Mouse (Mus musculus): ENCODE results near the gene Med12l. TPM values are rescaled to one million over a fixed set of nuclear protein-coding genes. Genes with fewer than 3 reads are reported as not detected.

Med12l gene
- total RNA-seq, 2 experiments from 2014 or later = 46.5 to 52.0 TPM

DNA sequence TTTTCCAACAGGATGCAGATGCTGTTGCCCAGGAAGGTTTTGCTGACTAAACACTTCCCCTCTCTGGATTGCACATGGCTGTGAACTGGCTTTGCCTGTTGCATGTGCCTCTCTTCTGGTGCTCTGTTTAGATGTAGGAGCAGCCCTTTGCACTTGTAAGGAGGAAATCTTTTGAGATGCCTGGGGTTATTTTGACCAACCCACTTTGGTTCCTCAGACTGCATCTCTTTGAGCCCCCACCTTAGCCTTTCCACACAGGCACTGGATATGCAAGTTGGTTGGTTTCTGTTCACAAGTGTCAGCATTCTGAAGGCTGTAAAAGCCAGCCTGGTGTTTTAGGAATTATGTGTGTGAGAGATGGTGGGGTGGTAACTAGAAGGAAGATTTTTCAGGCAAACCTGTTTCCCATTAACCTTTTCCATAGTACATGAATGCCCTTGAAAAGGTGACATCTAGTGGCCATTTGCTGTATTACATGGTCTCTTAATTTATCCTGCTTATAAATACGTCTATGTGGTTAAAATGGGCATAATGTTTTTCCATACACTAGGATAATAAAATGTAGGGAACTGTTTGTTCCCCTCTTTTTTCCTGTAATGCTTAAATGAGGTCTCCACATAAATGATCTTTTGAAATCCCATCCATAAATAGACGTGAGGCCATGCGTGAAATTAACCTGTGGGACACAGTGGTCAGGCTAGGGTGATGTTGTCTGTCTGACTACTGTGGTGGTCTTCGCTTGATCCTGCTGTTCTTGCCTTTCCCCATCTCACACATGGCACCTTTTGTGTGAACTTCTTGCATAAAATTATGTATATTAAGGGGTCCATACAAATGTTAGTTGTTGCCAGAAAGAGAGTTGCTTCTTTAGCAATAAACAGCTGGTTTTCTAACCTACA lies 203.3 kb downstream of the Med12l start:
- Histone ChIP-seq H3K27ac (no peak overlapping the region), H3K4me3 (no peak overlapping the region)
- TF ChIP-seq CTCF (IDR thresholded peaks at IDR 0.05) = peak; percentile 97
- no peak for DNase-seq (ENCODE audit: extremely low spot score in 1 of 2, low spot score in 2 of 2)
- intact Hi-C loops (cut with DNase I) = loop anchor here (1.0 kb wide), 2 partner anchors 34 to 89 kb away; no protein-coding TSS in a partner anchor

DNA sequence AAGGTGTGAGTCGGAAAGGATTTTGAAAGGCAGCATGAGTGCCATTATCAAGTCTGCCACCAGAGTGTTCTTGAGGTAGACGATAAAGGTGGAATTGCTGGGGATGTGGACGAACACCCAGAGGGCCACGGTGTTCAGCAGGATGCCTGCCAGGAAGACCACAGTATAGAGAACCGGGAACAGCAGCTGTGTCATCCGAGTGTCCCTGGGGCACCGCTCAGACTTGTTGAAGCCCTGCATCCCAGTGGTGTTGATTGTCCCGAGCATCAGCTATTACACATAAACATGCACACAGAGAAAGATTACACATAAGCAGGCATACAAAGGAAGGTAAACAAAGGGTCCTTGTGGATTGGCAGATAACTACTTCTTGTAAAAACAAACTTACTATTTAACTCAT lies 204.5 kb downstream of the Med12l start:
- H3K27ac ChIP-seq = no peak overlapping the region
- intact Hi-C loops (cut with DNase I) = no loop called here
- no peak for DNase-seq (ENCODE audit: extremely low spot score in 1 of 2, low spot score in 2 of 2)
- no peak overlapping the region for H3K4me3 ChIP-seq
- no peak; the same call in 1 of the 2 replicates for TF ChIP-seq CTCF (IDR thresholded peaks at IDR 0.05)

DNA sequence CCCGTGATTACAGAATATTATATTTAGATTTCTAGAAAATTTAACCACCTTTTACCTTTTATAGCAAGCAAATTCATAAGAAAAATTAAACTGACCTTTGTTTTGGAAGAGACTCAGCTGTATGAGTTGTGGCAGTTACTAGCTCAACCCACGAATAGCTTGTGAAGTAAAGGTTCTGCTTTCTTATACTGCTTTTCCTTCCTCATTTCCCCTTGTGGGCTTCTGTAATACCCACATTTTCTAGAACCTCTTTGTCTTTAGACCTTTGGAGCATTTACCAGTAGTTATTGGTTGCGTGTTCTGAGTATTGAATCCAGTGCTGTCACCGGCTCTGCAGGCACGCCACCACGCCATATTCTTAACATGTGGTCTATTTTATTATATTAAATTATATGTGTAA lies 205.1 kb downstream of the Med12l start, which contains the start of gene P2ry13:
Gene P2ry13 (minus strand): TSS at position 156 of the 400 bp plus-strand sequence.
- H3K27ac ChIP-seq = peak within 1 kb of the TSS; percentile 29; the same call in 1 of the 2 replicates
- TF ChIP-seq CTCF (IDR thresholded peaks at IDR 0.05) = no peak
- no peak for DNase-seq (ENCODE audit: extremely low spot score in 1 of 2, low spot score in 2 of 2)
- no peak within 1 kb of the TSS for H3K4me3 ChIP-seq
- intact Hi-C loops (cut with DNase I) = no loop called here

DNA sequence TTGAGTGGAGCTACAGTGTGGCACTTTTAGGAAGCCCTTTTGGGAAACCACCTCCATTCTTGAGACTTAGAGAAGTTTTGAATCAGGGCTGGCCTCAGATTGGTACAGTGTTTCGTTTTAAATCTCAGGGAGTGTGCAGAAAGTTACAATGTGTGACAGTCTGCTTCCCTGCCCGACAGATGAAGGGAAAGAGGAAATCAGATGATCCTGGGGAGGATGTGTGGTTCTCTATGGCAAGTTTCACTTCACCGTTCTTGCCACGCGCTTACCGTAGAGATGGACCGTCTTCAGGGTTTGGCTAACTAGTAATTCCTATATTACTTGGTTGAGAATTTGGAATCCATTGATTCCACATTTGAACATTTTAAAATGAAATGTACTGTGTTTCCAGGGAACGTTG lies 206.2 kb downstream of the Med12l start:
- no peak for TF ChIP-seq CTCF (IDR thresholded peaks at IDR 0.05)
- H3K4me3 ChIP-seq = no peak overlapping the region
- H3K27ac ChIP-seq = no peak overlapping the region; the same call in 1 of the 2 replicates
- no peak for DNase-seq (ENCODE audit: extremely low spot score in 1 of 2, low spot score in 2 of 2)
- intact Hi-C loops (cut with DNase I) = no loop called here

DNA sequence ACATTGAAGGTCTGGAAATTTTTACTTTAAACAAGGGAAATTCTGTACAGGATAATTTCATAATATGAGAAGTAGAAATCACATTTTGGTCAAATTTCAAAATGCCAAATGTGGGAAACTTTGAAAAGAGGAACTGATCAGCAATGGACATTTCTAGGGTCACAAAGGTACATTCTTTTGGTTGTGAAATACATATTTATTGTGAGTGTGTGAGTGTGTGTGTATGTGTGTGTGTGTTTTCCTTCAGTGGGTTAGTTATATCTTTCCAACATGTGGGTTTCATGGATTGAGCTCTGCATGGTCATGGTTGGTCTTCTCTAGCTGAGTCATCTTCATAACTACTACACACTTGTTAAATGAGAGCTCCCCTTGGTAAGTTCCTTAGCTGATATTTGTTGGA lies 206.8 kb downstream of the Med12l start:
- no peak for TF ChIP-seq CTCF (IDR thresholded peaks at IDR 0.05)
- Histone ChIP-seq H3K27ac (no peak overlapping the region), H3K4me3 (no peak overlapping the region)
- no peak for DNase-seq (ENCODE audit: extremely low spot score in 1 of 2, low spot score in 2 of 2)
- intact Hi-C loops (cut with DNase I) = no loop called here

DNA sequence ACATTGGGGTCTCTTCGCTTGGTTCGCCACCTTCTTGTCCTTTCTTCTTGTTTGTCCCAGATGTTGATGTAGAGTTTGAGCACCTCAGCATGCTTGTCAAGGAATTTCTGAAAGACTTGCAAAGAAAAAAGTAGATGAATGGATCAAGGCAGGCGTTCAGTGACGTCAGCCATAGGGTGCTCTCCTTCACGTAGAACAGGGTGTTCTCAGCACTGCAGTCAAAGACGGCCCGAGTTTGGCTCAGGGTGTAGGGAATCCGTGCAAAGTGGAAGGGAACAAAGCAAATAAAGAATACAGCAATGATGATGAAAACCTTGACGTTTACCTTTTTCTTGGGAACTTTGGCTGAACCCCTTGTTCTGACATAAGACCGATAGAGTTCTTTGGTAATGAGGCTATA lies 211.6 kb downstream of the Med12l start:
- intact Hi-C loops (cut with DNase I) = no loop called here
- Histone ChIP-seq H3K4me3 (no peak overlapping the region), H3K27ac (no peak overlapping the region)
- no peak for TF ChIP-seq CTCF (IDR thresholded peaks at IDR 0.05)
- DNase-seq (ENCODE audit: extremely low spot score in 1 of 2, low spot score in 2 of 2) = no peak

DNA sequence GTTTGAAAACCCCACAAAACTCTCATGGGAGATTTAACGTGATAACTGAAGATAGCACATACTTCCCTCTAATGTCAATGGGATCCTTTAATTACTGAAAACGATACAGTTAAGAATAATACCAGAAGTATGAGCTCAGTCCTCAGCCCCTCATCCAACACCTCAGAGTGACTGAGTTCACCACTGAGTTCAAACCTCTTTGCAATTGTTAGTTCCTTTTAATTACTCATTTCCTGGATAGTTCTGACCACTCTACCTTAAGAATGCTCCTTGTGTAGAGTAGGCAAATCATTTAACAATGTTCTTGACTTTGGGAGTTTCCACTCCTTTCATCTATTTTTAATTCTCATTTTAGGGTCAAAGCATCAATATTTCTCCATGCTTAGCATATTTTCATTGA lies 213.7 kb downstream of the Med12l start:
- H3K4me3 ChIP-seq = no peak overlapping the region
- peak overlapping the region; percentile 18; the same call in 1 of the 2 replicates for H3K27ac ChIP-seq
- no peak for TF ChIP-seq CTCF (IDR thresholded peaks at IDR 0.05)
- intact Hi-C loops (cut with DNase I) = no loop called here
- DNase-seq (ENCODE audit: extremely low spot score in 1 of 2, low spot score in 2 of 2) = no peak

DNA sequence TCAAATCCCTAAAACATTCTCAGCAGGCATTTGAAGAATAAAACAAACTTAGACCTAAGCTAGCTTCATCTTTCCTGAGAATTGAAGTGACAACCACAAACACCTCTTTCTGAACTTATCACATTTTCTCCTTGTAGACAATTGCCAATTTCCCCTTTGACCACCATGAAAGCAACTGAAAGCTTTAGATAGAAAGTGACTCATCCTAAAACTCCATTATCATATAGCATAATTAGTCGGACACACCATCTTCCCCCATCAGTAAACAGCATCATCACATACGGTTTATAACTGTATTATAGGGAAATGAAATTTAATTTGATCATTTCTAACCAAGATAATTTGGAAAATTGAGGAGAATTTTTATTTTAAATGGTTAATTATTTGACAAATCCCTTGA lies 216.7 kb downstream of the Med12l start:
- intact Hi-C loops (cut with DNase I) = no loop called here
- H3K27ac ChIP-seq = no peak overlapping the region
- TF ChIP-seq CTCF (IDR thresholded peaks at IDR 0.05) = no peak

DNA sequence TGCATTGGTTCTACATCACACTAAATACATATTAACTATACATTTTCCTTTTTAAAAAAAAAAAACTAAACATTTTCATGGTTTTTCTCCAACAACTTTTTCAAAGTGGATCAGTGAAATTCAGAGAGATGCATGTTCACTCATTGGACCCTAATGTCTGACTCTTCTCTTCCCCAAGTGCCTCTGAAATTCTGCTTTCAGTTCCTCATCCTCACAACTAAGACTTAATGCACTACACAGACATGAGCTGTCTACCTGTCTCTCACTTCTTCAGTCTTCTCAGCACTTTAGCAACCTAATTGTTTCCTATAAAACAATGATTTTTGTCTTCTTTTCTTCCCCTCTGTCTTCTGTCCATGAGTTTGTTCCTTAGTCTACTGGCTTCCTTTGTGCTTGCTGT lies 219.8 kb downstream of the Med12l start:
- intact Hi-C loops (cut with DNase I) = no loop called here
- no peak for TF ChIP-seq CTCF (IDR thresholded peaks at IDR 0.05)
- Histone ChIP-seq H3K4me3 (no peak overlapping the region), H3K27ac (no peak overlapping the region)
- no peak for DNase-seq (ENCODE audit: extremely low spot score in 1 of 2, low spot score in 2 of 2)

More for the DNA sequence above, 216.7 kb downstream of the Med12l start:
- DNase-seq (ENCODE audit: extremely low spot score in 1 of 2, low spot score in 2 of 2) = no peak
- no peak overlapping the region for H3K4me3 ChIP-seq

DNA sequence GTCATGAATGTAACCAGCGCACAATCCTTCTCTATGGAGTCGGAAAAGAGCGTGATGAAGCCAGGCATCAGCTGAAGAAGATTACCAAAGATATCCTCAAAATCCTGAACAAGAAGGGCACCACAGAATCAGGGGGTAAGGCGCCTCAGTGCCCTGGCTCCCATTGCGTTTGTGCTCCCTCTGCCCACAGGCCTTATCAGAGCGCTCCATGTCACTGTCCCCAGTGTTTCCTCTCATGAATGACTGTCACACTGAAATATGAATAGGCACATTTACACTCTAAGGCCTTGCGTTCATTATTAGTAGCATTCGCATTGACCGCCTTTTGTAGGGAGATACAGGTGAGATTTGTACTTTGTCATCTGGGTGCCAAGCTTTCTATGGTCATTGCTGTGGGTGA lies 222.1 kb downstream of the Med12l start:
- no peak for DNase-seq (ENCODE audit: extremely low spot score in 1 of 2, low spot score in 2 of 2)
- H3K4me3 ChIP-seq = no peak overlapping the region
- intact Hi-C loops (cut with DNase I) = no loop called here
- H3K27ac ChIP-seq = no peak overlapping the region
- TF ChIP-seq CTCF (IDR thresholded peaks at IDR 0.05) = no peak

DNA sequence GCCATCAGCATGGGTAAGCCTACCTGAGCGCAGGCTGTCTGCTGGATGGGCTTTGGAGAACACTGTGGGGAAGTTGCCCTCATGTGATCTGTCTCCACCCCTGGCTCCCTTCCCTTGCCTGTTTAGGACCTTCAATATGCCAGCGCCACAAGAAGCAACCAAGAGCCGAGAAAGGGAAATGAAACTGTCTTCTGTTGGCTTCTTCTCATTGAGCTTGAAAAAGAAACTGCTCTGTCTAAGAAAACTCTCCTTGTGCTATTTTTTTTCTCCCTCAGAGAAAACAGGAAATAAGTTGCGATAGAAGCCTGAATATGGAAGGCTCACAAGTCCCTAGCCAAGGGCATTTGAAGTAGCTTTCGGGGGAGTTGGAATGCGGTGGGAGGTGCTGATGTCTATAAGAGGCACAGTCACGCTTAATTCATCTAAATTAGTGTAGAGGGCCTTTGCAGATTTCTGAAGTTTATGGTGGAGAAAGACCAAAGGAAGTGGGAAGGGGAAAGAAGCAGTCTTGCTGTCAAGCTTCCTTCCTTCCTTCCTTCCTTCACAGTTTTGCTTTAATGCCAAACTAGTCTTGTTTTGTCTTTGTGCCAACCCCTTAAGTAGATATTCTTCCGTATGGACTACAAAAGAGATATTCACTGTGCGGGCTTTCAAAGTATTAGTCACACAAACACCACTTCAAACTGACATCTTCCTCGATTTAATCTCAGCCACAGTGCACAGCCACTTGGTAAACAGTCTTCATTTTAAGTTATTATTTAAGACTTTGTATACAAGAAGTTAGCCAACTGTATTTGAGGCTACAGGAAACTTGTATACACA lies 223.3 kb downstream of the Med12l start:
- Histone ChIP-seq H3K4me3 (no peak overlapping the region), H3K27ac (peak overlapping the region; percentile 62)
- no peak for DNase-seq (ENCODE audit: extremely low spot score in 1 of 2, low spot score in 2 of 2)
- TF ChIP-seq CTCF (IDR thresholded peaks at IDR 0.05) = no peak
- intact Hi-C loops (cut with DNase I) = no loop called here

DNA sequence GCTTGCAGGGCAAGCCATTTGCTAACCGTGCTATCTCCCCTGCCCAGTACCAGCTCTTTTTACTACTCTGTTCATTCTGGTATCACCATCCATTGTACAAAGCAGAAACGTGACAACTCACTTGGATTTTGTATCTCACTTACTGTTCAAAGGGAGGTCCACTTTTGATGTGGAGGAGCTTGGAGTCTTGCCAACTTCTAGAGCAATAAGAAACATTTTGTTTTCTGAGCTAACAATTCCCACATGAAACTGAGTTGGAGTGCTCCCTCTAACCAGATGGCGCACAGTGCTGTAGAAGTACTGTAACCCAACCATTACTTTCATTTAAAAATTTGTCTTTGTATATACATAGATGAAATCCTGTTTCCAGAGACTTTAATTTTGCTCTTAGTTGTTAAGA lies 225.3 kb downstream of the Med12l start:
- no peak for DNase-seq (ENCODE audit: extremely low spot score in 1 of 2, low spot score in 2 of 2)
- Histone ChIP-seq H3K4me3 (no peak overlapping the region), H3K27ac (peak overlapping the region; percentile 47; the same call in 1 of the 2 replicates)
- no peak for TF ChIP-seq CTCF (IDR thresholded peaks at IDR 0.05)
- intact Hi-C loops (cut with DNase I) = no loop called here
